Mouse (Mus musculus): ENCODE measurements at regions not wholly inside any gene's neighbourhood (a gene's known extent, or its start where the extent isn't known, plus 50 kb on each side); places are given as distances from the start of the nearest gene placed in this dataset.
A peak's percentile ranks its signal among the peaks of the same experiment; 100 is the strongest.

GRCm38 (mm10) chr10:71959584-71959983 lies 612.0 kb downstream of the Ipmk start:
- no peak for DNase-seq

- peak; percentile 73 to 79 for DNase-seq
Observed at GRCm38 (mm10) chr10:71960422-71961089, 613.0 kb downstream of the Ipmk start.

- peak in 1 of 2 experiments; percentile 26 for DNase-seq
Observed at GRCm38 (mm10) chr10:71978035-71978434, 630.5 kb downstream of the Ipmk start.

GRCm38 (mm10) chr10:72002875-72003720 lies 651.5 kb upstream of the Zwint start:
- DNase-seq: peak; percentile 10 to 16
